Mouse (Mus musculus) kidney, postnatal 36 days (tissue): ENCODE measurements around the gene Slc4a1.
A peak's percentile ranks its signal among the peaks of the same experiment; 100 is the strongest.

Source experiments
- DNase-seq, 2 experiments: peaks; one replicate each; pipeline ENCODE4 v3.0.0; 2021 to 2022; ENCODE audit warnings: mixed read lengths in 2 of 2

The Slc4a1 gene

DNA sequence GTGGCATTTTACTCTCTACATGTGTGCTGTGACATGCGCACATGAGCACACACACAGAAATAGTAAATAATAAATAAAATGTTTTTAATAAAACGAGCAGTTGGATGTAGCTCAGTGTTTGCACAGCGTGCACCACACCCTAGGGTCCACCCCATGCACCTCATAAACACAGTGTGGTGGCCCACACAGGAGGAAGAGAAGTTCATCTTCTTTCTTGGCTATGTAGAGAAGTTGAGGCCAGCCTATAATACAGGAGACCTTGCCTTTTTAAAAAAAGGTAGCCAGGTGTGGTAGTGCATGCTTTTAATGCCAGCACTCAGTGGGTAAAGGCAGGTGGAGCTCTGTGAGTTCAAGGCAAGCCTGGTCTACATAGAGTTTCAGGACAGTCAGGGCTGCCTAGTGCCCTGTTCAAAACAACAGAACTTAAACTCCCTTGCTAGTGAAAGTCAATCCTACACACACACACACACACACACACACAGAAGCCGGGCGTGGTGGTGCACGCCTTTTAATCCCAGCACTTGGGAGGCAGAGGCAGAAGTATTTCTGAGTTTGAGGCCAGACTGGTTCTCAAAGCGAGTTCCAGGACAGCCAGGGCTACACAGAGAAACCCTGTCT is 8.2 kb upstream of the Slc4a1 start:
- DNase-seq = no peak

DNA sequence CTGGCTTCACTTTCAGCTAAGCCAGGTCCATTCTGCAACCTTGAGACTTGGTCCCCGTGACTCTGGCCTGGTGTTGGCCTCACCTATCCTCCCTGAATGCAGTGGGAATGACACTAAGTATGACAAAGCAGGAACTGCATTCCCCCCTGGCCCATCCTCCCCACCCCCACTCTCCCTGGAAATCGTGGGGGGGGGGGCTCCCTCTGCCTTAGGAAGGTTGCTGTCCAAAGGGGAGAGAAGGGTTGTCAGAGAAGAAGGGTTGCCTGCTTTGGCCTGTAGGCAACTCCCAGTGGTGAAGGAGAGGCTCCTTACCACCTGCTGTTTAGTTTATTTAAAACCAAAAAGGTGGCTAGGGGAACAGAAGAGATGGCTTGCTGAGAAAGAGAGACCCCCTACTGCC is 7.6 kb upstream of the Slc4a1 start:
- DNase-seq = no peak

DNA sequence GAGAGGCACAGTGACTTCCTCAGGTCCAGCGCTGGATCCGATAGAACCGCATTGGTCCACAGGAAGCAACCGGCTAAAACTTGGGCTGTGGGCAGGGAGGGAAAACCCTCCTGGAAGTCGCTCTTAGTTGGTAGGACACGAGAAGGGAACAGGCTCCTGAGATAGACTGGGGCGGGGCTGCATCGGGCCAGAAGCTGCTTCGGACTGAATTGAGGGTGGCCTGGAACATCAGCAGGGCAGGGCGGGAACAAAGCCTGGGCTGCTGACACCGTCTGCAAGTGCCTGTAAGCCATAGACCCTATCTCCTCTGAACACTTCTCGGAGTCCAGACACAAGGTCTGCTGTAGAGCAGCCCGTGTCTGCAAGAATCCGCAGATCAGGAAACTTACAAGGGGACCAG is 6.9 kb upstream of the Slc4a1 start:
- no peak for DNase-seq

GRCm38 (mm10) chr11:102371926-102372685 is 6.1 kb upstream of the Slc4a1 start:
- peak in 1 of 2 experiments; percentile 16 for DNase-seq

GRCm38 (mm10) chr11:102370285-102370684 is 4.3 kb upstream of the Slc4a1 start:
- no peak for DNase-seq

DNA sequence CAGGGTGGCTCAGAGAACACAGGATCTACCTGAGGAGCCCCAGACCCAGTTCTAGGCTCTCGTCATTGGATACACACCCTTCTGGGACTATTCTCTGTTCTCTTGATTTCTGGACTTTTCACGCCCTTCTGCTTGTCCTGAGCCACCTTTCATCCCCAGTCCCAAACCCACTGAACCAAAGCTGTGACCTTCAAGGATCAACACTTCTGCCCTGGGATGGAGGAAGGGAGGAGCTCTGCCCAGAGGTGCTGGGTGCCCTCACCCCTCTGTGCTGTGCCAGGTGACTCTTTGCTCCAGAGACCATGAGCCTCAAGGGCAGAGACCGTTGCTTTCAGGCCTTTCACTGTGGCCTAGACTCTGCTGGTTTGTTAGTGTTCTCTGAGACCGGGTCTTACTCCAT is 3.3 kb upstream of the Slc4a1 start:
- peak; percentile 72 to 74 for DNase-seq

DNA sequence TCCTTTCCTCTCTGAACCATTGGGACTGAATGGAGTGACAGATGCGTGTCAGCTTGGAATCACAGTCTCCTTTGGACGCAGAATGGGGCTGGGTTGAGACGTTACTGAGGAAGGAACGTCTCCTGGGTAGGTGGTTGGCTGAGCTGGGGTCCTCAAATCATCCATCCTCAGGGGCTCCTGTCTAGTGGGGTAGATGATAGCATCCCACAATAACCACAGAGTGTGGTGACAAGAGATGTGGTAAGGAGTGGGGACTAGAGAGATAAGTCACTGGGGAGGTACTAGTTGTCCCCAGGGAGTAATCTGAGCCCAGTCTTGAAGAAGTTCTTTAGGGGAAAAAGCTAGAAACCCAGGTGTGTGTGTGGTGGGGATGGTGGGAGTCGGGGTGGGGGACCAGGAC is 2.3 kb upstream of the Slc4a1 start:
- no peak for DNase-seq

DNA sequence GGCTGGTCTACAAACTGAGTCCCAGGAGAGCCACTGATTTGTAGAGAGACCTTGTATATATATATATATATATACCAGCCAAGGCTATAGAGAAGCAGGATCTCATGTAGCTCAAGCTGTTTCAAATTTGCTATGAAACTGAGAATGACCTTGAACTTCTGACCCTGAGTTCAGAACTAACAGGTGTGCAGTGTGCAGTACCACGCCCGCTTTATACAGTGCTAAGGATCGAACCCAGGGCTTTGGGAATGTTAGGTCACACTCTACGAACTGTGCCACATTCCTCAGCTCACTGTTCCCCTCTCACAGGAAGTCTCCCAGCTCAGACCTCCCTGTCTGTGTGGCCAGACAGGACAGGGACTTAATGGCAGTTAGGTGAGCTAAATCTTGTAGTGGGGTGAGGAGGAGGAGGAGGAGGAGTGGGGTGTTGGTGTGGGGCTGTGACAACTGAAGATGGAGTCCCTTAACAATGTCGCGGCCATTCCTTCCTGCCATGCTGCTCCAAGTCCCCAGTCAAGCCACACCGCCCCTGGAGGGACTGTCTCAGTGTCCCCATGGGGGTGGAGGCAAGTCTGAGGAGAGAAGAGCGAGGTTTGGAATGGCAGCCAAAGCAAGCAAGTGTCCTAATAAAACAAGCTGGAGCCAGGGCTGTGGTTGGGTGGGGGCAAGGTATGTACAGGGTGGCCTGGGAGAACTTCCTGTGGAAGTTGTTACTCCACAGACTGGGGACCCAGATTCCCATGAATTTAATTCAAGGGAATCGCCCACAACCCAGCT is 1.7 kb upstream of the Slc4a1 start:
- no peak for DNase-seq

DNA sequence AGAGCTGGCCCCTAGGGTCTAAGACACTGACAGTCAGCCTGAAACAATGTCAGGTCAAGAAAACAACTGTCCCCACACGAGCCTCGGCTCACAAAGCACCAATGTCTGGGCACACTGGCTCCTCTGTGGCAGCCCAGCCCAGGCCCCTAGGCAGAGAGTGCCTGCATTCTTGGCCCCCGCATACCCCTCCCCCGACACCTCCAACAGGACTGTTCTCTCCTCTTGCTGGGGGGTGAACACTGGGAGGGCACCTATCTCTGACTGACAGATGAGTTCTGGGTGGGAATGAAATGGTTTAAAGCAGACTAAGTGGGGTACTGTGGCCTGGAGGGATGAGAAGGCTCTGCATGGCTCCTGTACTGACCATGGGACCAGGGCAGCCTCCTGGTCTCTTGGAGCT is 304 bp downstream of the Slc4a1 start:
- DNase-seq = no peak

DNA sequence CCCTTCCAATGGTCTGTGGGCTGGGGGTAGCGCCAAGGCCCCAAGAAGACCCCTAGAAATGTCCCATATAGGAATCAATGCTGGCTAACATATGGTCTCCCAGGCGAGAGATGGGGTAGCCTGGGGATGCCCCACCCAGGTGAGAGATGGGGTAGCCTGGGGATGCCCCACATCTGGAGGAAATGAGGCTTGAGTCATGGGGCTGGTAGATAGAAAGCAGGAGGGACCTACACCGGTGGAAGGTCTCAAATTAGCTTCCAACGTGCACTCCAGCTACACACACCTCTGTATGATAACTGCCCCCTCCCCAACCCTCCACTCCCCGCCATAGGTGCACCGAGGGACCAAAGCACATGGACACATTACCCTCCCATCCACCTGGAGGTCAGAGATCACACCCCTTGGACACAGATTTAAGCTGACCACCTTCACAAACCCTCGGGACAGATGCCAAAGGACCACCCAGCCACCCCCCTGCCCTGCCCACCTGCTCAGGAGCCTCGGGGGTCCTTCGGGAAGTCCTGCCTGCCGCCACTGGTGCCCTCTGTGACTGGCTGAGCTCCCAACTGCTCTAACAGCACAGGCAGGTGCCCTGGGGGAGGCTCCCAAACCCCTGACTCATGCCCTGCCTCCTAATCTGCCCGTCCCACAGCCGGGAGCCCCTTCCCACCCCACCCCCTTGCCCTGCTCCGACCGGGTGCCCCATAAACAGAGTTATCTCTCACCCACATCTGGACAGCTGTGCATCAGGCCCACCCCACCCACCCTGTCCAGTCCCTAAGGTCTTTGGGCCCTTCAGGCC is 1.2 kb downstream of the Slc4a1 start:
- no peak for DNase-seq

GRCm38 (mm10) chr11:102363623-102364022 is 2.4 kb downstream of the Slc4a1 start:
- DNase-seq = no peak

GRCm38 (mm10) chr11:102361776-102362495 is 4.1 kb downstream of the Slc4a1 start:
- no peak for DNase-seq

GRCm38 (mm10) chr11:102358365-102358764 is 7.6 kb downstream of the Slc4a1 start:
- no peak for DNase-seq

DNA sequence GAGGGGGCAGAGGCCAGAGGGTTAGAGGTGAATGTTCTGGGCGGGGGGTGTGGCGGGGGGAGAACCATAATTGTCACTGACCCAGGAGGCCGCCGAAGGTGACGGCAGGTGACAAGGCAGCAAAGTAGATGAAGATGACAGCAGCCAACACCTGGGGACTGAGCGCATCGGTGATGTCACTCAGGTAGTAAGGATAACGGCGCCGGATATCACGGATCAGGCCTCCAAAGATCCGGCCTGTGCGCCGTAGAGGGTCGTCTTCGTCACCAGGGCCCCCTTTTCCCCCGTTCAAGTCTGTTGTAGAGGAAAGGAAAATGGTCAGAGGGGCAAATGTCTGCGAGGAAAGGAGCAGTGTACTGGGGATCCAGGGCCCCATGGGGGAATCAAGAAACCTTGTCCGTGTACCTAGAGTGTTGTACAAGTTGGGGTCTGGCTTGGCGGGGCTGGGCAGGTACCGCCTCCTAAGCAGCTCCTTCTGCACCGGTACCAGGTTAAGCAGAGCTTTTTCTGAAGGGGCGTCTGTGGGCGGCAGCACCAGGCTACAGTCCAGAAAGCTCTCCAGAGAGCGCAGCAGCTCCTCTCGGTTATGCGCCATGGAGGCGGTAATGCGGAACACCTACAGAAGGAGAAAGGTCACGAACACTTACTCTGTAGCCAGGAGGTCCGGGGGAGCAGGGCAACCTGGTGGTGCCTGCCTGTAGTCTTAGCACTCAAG is 9.2 kb downstream of the Slc4a1 start:
- DNase-seq = peak in 1 of 2 experiments; percentile 27

DNA sequence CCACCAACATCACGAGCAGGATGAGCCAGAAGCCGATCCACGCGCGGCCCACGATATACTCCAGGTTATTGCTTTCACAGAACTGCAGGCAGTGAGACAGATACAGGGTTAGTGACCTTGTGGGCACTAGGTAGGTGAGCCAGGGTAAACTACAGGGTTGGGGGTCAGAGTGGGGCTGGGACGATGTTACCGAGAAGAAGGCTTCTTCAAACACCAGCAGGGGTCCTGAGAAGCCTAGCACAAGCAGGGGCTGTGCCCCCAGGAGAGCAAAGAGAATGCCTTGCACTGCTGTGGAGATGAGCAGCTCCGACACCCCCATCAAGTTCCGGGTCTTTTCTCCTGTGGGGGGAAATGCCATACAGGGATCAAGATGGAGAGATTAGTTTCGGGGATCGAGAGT is 9.8 kb downstream of the Slc4a1 start:
- no peak for DNase-seq

DNA sequence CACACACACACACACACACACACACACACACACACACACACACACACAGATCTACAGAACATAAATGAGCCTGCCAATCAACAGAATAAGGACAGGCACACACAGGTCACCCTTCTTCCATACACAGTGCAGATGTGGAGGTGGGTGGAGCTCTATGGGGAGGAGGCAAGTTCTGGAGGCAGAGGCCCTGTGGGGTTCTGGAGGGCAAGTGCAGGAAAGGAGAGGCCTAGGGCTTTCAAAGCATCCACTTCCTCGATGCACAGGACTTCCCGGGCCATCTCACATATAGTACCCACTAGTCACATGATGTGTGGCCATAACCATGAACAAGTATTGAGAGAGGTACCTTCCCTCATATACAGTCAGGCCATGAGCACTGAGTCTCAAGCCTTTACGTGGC is 10.5 kb downstream of the Slc4a1 start:
- DNase-seq = no peak

GRCm38 (mm10) chr11:102353021-102353431 is 13.0 kb downstream of the Slc4a1 start:
- DNase-seq = no peak

GRCm38 (mm10) chr11:102352378-102352777 is 13.6 kb downstream of the Slc4a1 start:
- DNase-seq = no peak

- no peak for DNase-seq
These were observed 15.0 kb downstream of the Slc4a1 start for GRCm38 (mm10) chr11:102350981-102351523.

DNA sequence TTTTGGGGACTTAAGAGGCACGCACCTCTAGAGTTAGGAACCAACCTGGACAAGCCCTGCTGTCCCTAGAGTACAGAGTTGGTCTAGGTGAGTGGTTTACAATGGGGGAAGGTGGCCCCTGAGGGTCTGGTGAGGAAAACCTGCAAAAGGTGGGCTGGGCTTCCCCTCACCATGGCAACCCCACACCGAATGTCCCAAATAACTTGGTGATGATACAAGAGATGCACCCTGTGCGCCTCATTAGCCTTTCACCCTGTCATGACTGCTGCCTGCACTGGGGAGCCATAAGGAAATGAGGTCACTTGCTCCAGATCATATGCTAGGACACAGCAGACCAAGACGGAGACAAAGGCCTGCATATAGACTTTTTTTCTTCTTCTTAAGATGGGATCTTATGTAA is 15.6 kb downstream of the Slc4a1 start:
- no peak for DNase-seq
